Mouse (Mus musculus) heart, postnatal 36 days (tissue): Measurements from ENCODE around the gene Pdcd6. TPM values are rescaled to one million over a fixed set of nuclear protein-coding genes. Genes with fewer than 3 reads are reported as not detected.

Experiments used
- DNase-seq, 2 experiments: peaks; one replicate each; pipeline ENCODE4 v3.0.0; 2021 to 2022
- intact Hi-C: fragments of 180-260 bp; cut with DNase I; formaldehyde crosslinking; loops from one replicate; pipeline ENCODE4 v1.15.1; 2025
- total RNA-seq, 2 experiments: library from RNA; stranded (reverse); gene quantifications; 2 replicates each; pipeline ENCODE4 v1.2.3; 2021

The Pdcd6 gene
- total RNA-seq = 10 to 100 TPM; 42.2 to 47.1 TPM

GRCm38 (mm10) chr13:74317170-74317849 is at the start of gene Pdcd6:
TSS of gene Pdcd6 (minus strand) at chr13:74317580.
- intact Hi-C loops = loop anchor here (5.0 kb wide), 2 partner anchors 35 to 110 kb away; partner anchors contain the start of genes Ccdc127, Exoc3 and Sdha
- peak; percentile 90 for DNase-seq

GRCm38 (mm10) chr13:74363859-74364235 is 46.5 kb upstream of the Pdcd6 start, which contains the start of gene Lrrc14b:
TSS of gene Lrrc14b (minus strand) at chr13:74364005.
- DNase-seq = peak in 1 of 2 experiments; percentile 42
- intact Hi-C loops = no loop called here

- peak; percentile 12 to 58 for DNase-seq
- intact Hi-C loops = no loop called here
Measured at GRCm38 (mm10) chr13:74363176-74363858, 45.9 kb upstream of the Pdcd6 start.

GRCm38 (mm10) chr13:74362218-74362617 is 44.8 kb upstream of the Pdcd6 start:
- no peak for DNase-seq
- intact Hi-C loops = no loop called here

GRCm38 (mm10) chr13:74356491-74356890 is 39.1 kb upstream of the Pdcd6 start:
- intact Hi-C loops = no loop called here
- DNase-seq = no peak

- intact Hi-C loops = loop anchor here (5.0 kb wide), 2 partner anchors 33 to 112 kb away; partner anchors contain the start of gene Pdcd6
- DNase-seq = no peak
Measured at GRCm38 (mm10) chr13:74350435-74350906, 33.1 kb upstream of the Pdcd6 start.

- peak; percentile 95 to 97 for DNase-seq
- intact Hi-C loops = loop anchor here (5.0 kb wide), 3 partner anchors 32 to 113 kb away; partner anchors contain the start of genes Pdcd6 and Zfp72
Measured at GRCm38 (mm10) chr13:74349566-74350434, 32.4 kb upstream of the Pdcd6 start, which contains the start of the genes Sdha and Ccdc127. TSS of gene Sdha (minus strand) at chr13:74350280. TSS of gene Ccdc127 (plus strand) at chr13:74350309.

- DNase-seq = peak in 1 of 2 experiments; percentile 21
- intact Hi-C loops = loop anchor here (2.0 kb wide), 1 partner anchor 194 kb away; no protein-coding TSS in a partner anchor
Measured at GRCm38 (mm10) chr13:74341036-74341435, 23.7 kb upstream of the Pdcd6 start.

- no peak for DNase-seq
- intact Hi-C loops = no loop called here
Measured at GRCm38 (mm10) chr13:74329321-74329720, 11.9 kb upstream of the Pdcd6 start.

GRCm38 (mm10) chr13:74316789-74317169 is 601 bp downstream of the Pdcd6 start:
- DNase-seq = no peak
- intact Hi-C loops = loop anchor here (5.0 kb wide), 2 partner anchors 36 to 109 kb away; partner anchors contain the start of genes Ccdc127, Exoc3 and Sdha

GRCm38 (mm10) chr13:74316386-74316785 is 994 bp downstream of the Pdcd6 start:
- intact Hi-C loops = loop anchor here (5.0 kb wide), 2 partner anchors 36 to 109 kb away; partner anchors contain the start of genes Ccdc127, Exoc3 and Sdha
- no peak for DNase-seq

- intact Hi-C loops = loop anchor here (5.0 kb wide), 2 partner anchors 38 to 107 kb away; partner anchors contain the start of genes Ccdc127, Exoc3 and Sdha
- DNase-seq = no peak
Measured at GRCm38 (mm10) chr13:74314616-74315015, 2.8 kb downstream of the Pdcd6 start.

GRCm38 (mm10) chr13:74305780-74306179 is 11.6 kb downstream of the Pdcd6 start:
- DNase-seq = no peak
- intact Hi-C loops = no loop called here

- intact Hi-C loops = no loop called here
- DNase-seq = no peak
Measured at GRCm38 (mm10) chr13:74305380-74305779, 12.0 kb downstream of the Pdcd6 start.

- intact Hi-C loops = loop anchor here (5.0 kb wide), 3 partner anchors 95 to 585 kb away; partner anchors contain the start of gene Exoc3
- DNase-seq = no peak
Measured at GRCm38 (mm10) chr13:74302050-74303037, 15.0 kb downstream of the Pdcd6 start.

GRCm38 (mm10) chr13:74301607-74301984 is 15.8 kb downstream of the Pdcd6 start:
- intact Hi-C loops = loop anchor here (1.0 to 5.0 kb wide), 6 partner anchors 94 to 584 kb away; partner anchors contain the start of gene Exoc3
- no peak for DNase-seq

- intact Hi-C loops = loop anchor here (1.0 to 5.0 kb wide), 6 partner anchors 94 to 584 kb away; partner anchors contain the start of gene Exoc3
- DNase-seq = peak; percentile 66 to 75
Measured at GRCm38 (mm10) chr13:74300925-74301606, 16.3 kb downstream of the Pdcd6 start.

GRCm38 (mm10) chr13:74296376-74296775 is 21.0 kb downstream of the Pdcd6 start:
- intact Hi-C loops = no loop called here
- no peak for DNase-seq
